Mouse (Mus musculus): ENCODE data around the gene Wdhd1.

- TF ChIP-seq CTCF (IDR thresholded peaks at IDR 0.05; ENCODE audit: extremely low read depth, insufficient read depth, low read length) (no peak), POLR2A (IDR thresholded peaks at IDR 0.05; ENCODE audit: extremely low read depth, insufficient read depth, low read length) (no peak)
These were observed 6.9 kb upstream of the Wdhd1 start for GRCm38 (mm10) chr14:47283568-47283967.

All from cortical plate, adult 2 months (tissue).